Mouse (Mus musculus): Measurements from ENCODE around the gene Trp53i11.
A peak's percentile ranks its signal among the peaks of the same experiment; 100 is the strongest.

Trp53i11 gene

DNA sequence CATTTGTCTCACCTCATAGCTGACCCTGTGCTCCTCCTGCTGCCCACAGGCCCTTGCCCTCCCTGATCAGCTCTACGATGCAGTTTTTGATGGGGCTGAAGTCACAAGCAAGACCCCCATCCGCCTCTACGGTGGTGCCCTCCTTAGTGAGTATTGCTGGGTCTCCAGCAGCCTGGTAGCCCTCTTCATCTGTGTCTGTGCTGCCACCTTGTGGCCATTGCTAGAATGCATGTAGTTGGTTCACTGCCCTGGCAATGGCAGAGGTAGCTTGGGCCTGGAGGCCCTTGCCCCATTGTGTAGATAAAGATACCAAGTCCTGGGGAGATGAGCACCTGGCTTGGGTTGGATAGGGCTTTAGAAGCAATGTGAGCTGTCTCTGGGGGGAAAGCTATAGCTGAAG, 11.5 kb downstream of the Trp53i11 start:
- DNase-seq (ENCODE audit: low read depth, low spot score) = peak; percentile 81

DNA sequence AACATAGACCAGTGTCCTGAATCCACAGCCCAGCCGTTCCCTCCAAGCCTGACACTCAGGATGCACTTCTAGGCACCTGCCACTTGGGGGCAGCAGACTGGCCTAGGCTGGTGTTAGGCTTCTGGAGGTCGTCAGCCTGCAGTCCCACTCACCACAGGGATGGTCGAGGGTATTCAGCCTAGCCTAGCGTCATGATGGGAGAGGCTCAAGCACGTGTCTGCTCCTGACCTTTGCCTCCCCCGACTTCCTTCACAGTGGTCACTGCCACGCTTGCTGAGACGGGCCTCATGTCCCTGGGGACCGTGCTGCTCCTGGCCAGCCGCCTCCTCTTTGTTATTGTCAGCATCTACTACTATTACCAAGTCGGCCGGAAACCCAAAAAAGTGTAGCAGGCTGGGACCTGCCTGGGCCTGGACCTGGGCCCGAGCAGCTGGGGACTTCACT, 12.2 kb downstream of the Trp53i11 start:
- peak; percentile 82 for DNase-seq (ENCODE audit: low read depth, low spot score)

- DNase-seq (ENCODE audit: low read depth, low spot score) = no peak
Measured at GRCm38 (mm10) chr2:93200681-93201340, 13.5 kb downstream of the Trp53i11 start.

- no peak for DNase-seq (ENCODE audit: low read depth, low spot score)
Measured at GRCm38 (mm10) chr2:93201997-93202396, 14.6 kb downstream of the Trp53i11 start.

GRCm38 (mm10) chr2:93202782-93203181, 15.4 kb downstream of the Trp53i11 start:
- no peak for DNase-seq (ENCODE audit: low read depth, low spot score)

DNA sequence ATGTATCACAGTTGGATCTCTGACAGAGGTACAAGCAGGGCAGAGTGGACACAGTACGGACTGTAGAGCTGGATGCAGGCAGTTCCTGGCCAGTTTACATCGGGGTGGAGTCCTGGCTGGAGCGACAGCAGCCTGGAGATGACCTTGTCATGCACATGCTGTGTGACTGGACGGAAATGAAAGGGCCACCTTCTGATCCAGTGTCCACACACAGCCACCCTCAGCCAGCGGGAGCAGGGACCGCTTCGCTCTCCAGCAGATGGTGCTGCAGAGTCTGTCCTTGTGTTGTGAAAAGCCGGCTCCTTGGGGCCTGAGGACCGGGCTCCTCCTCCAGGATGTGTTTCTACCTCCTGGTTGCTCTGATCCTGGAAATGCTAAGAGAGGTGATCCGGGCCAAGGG, 16.3 kb downstream of the Trp53i11 start:
- DNase-seq (ENCODE audit: low read depth, low spot score) = peak; percentile 43

DNA sequence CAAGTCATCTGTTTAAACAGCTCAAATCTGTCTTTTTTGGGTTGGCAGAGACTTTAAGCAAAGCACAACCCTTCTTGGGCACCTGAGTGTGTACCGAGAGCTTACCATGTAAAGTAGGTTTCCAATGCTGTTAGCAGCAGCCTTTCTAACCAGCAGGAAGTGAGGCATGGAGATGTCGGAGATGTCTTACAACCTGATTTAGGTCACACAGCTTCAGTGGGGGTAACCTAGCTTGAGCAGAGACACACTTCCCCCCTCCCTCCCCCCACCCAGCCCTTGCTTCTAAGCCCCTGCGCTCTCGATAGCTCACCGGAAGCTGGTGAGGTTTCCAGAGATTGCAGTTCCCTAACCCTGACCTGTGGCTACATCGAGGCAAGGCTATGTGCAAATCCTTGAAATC, 17.2 kb downstream of the Trp53i11 start:
- DNase-seq (ENCODE audit: low read depth, low spot score) = no peak

DNA sequence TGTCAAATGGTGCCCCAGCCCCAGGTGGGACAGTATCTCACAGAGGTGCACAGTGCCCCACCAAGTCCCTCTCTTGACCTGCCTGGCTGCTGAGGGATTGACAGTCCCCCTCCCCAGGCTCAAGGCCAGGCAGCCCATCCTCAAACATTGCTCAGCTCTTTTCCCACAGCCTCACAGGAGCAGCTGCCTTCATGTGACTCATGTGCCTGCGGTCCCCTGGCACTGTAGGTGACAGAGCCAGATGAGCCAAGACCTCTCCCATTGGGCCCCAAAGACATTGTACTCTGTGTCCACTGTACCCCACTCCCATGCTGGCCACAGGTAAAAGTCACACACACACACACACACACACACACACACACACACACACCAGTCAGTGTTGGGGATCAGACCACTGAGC, 18.8 kb downstream of the Trp53i11 start:
- DNase-seq (ENCODE audit: low read depth, low spot score) = no peak

DNA sequence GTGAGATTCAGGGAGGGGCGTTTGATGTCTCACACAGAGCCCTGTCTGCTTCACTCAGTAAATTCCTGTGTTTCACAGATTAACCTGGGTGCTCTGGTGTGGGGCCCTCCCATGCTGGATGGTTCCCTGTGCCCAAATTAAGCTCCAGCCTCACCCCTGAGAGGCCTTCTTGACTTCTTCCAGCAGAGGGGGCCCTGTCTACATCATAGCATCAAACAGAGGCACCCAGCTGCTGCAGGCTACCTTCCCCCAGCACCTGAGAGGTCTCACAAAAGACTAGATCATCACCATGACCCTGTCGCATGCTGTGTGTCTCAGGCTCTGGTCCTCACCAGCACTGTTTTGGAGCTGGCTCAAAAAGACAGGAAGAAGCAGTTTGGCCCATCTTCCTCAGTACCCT, 25.0 kb downstream of the Trp53i11 start:
- DNase-seq (ENCODE audit: low read depth, low spot score) = no peak

- DNase-seq (ENCODE audit: low read depth, low spot score) = no peak
Measured at GRCm38 (mm10) chr2:93212865-93213264, 25.5 kb downstream of the Trp53i11 start.

GRCm38 (mm10) chr2:93214192-93214591, 26.8 kb downstream of the Trp53i11 start:
- DNase-seq (ENCODE audit: low read depth, low spot score) = no peak

- no peak for DNase-seq (ENCODE audit: low read depth, low spot score)
Measured at GRCm38 (mm10) chr2:93215790-93216189, 28.4 kb downstream of the Trp53i11 start.

GRCm38 (mm10) chr2:93217015-93217414, 29.7 kb downstream of the Trp53i11 start:
- peak; percentile 79 for DNase-seq (ENCODE audit: low read depth, low spot score)

GRCm38 (mm10) chr2:93218353-93218990, 31.1 kb downstream of the Trp53i11 start:
- no peak for DNase-seq (ENCODE audit: low read depth, low spot score)

GRCm38 (mm10) chr2:93219576-93219975, 32.2 kb downstream of the Trp53i11 start:
- no peak for DNase-seq (ENCODE audit: low read depth, low spot score)

GRCm38 (mm10) chr2:93220447-93220846, 33.1 kb downstream of the Trp53i11 start:
- no peak for DNase-seq (ENCODE audit: low read depth, low spot score)

DNA sequence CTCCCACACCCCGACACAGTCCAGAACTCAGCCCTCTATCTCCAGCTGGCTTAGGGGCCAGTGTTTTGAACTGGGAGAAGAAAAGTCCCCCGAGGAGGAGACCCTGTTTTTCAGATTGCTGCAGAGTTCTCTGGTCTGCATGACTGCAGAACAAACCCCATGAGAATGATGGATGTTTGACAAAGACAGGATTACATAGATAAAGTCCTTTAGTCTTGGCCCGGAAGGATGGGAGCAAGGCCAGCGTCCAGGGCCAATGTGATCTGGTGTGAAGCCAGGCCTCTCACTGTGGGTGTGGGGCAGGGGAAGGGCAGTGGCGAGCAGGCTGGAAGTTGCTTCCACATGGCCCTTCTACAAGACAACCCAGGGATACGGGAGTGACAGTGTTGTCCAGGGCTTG, 36.1 kb downstream of the Trp53i11 start:
- no peak for DNase-seq (ENCODE audit: low read depth, low spot score)

DNA sequence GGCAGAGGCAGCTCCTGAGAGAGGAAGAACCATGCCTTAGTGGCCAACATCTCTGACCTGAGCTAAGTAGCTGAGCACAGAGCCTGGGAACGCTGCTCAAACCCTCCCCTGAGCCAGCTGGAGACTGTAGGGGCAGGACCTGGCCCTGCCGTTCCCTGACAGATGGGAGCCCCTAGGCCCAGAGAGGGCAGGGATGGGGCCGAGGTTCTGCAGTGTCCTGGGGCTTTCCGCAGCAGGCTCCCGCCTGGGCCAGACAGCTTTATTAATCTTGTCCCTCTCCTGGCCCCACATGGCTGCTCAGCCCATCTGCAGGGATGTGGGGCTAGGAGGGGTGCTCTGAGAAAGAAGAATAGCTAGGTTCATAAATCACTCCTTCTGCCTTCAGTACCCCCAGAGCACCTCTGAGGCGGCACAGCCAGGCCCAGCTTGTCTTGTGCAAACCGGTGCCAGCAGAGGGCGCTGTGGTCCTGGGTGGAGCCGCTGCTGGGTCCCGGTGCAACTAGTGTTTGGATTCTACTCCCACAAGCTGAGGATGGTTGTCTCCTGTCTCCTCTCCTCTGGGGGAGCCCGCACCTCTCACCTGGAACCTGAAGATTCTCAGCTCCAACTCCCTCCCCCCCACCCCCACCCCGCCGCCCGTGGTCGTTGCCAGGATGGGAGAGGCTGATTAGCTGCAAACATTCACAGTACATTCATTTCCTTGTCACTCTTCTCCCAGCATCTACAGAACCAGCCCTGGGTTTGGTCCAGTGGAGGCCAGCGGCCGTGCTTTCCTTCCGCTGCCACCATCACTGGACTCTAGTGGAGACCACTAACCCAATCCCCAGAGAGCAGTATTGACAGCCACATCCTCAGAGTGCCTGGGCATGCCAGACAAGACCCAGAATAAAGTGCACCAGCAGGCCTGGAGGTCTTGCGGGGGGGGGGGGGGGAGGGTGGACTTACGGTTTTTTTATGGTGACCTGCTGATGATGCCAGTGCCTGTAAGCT, 39.6 kb downstream of the Trp53i11 start:
- DNase-seq (ENCODE audit: low read depth, low spot score) = peak; percentile 76

GRCm38 (mm10) chr2:93227713-93228479, 40.5 kb downstream of the Trp53i11 start:
- DNase-seq (ENCODE audit: low read depth, low spot score) = no peak

- no peak for DNase-seq (ENCODE audit: low read depth, low spot score)
Measured at GRCm38 (mm10) chr2:93228480-93228824, 41.1 kb downstream of the Trp53i11 start.

- DNase-seq (ENCODE audit: low read depth, low spot score) = no peak
Measured at GRCm38 (mm10) chr2:93232141-93232540, 44.8 kb downstream of the Trp53i11 start.

- no peak for DNase-seq (ENCODE audit: low read depth, low spot score)
Measured at GRCm38 (mm10) chr2:93237055-93237454, 49.7 kb downstream of the Trp53i11 start.

Data from R1 (cell line).